Mouse (Mus musculus): ENCODE results near the gene Fgd3. TPM values are rescaled to one million over a fixed set of nuclear protein-coding genes. Genes with fewer than 3 reads are reported as not detected.

The Fgd3 gene
- 6.3 and 8.4 TPM in 2 replicates for total RNA-seq (2014; rRNA removed)
- 1.6 TPM in 2 replicates for polyA plus RNA-seq (2015; fragmentation: Nextera tagmentation; extraction: Ambion mirVana)

DNA sequence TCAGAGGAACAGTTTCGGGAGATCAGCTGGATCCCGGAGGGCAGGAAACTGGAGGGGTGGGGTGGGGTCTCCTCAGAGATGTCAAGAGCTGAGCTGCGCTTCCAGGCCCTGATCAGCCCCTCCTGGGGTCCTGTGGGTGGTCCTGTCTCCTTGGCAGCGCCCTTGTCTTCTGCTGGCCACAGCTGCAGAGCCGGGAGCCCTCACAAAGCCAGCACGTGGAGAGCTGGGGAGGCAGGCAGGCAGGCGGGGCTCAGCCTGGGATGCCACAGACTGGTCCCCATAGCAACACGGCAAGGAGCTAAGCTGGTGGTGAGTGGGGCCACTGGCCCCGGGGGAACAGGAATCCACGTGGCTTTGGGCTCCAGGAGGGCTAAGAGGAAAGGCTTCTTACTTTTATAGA lies at the start of gene Fgd3:
TSS of gene Fgd3 (minus strand) at position 272 of the 400 bp plus-strand sequence.
- peak; percentile 95 for ATAC-seq
- no peaks in the 10 kb centered on the region for H3K9me3 ChIP-seq (ENCODE audit: low read length)
- H3K36me3 ChIP-seq (ENCODE audit: insufficient read depth, low read length), result no peaks in the 10 kb centered on the region
- H3K9ac ChIP-seq (replicated peaks; ENCODE audit: low read length), result peak within 1 kb of the TSS; percentile 15; the same call in 1 of the 2 replicates
- H3K4me1 ChIP-seq (ENCODE audit: insufficient read depth, low read length), result peaks cover 14% of the 10 kb centered on the region
- no peak for TF ChIP-seq CTCF (IDR thresholded peaks at IDR 0.05; ENCODE audit: low read depth)
- H3K4me2 ChIP-seq (ENCODE audit: low read depth, low read length), result peak within 1 kb of the TSS; percentile 53
- whole genome bisulfite sequencing, result 6% methylated on average over 10 of the region's 10 CpGs
- peak within 1 kb of the TSS; percentile 28 for H3K4me3 ChIP-seq (ENCODE audit: low read length)
- no peak within 1 kb of the TSS; the same call in 1 of the 2 replicates for H3K27ac ChIP-seq
- H3K27me3 ChIP-seq (ENCODE audit: insufficient read depth, low read length), result no peaks in the 10 kb centered on the region
- peak; percentile 88 for DNase-seq (ENCODE audit: low spot score)

GRCm38 (mm10) chr13:49369404-49369803 lies 49.3 kb upstream of the Fgd3 start:
- no peak for ATAC-seq
- Histone ChIP-seq H3K9ac (replicated peaks; ENCODE audit: low read length) (no peak overlapping the region), H3K4me1 (ENCODE audit: insufficient read depth, low read length) (no peaks in the 10 kb centered on the region; the same call in 1 of the 2 replicates), H3K27ac (no peak overlapping the region), H3K27me3 (ENCODE audit: insufficient read depth, low read length) (no peaks in the 10 kb centered on the region), H3K9me3 (ENCODE audit: low read length) (no peaks in the 10 kb centered on the region), H3K4me3 (ENCODE audit: low read length) (no peak overlapping the region), H3K36me3 (ENCODE audit: insufficient read depth, low read length) (peaks cover 16% of the 10 kb centered on the region; the same call in 1 of the 2 replicates), H3K4me2 (ENCODE audit: low read depth, low read length) (no peak overlapping the region)
- 91% methylated on average over 10 of the region's 10 CpGs for WGBS
- DNase-seq (ENCODE audit: low spot score), result no peak
- no peak for TF ChIP-seq CTCF (IDR thresholded peaks at IDR 0.05; ENCODE audit: low read depth)

DNA sequence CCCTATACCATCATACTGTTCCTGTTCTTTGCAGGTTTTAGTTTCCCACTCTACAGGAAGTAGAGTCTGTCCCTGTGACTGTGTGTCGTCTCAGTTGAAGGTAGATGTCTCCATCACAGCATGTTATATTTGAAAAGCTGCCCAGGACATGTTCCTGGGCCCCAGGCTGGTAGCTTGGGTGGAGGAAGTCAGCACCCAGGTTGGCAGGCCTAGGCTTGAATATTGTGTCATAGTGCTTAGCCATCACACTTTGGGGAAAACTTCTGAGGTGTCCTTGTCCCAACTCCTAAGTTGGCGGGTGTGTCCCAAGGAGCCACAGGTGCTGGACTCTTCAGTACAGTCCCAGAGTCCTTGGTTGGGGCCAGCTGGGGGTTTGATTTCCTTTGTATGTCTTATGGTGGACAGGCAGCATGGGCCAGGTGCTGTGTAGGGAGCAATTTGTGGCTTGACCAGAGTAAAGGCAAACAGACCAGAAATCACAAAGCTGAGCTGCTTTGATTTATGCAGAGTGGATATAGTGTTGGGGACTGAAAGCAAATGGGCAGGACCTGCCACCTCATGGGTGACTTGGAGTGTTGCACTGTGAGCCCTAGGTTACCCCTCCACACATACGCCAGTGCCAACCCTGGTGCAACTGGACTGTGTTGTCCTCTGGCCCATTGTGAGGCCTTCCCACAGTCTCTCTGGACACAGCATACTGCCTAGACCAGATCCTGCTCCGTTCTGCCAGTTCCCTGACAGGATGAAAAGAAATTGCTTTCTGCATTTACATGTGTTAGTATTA lies 47.7 kb upstream of the Fgd3 start:
- Histone ChIP-seq H3K9me3 (ENCODE audit: low read length) (no peaks in the 10 kb centered on the region), H3K4me1 (ENCODE audit: insufficient read depth, low read length) (peaks cover 4% of the 10 kb centered on the region; the same call in 1 of the 2 replicates), H3K27me3 (ENCODE audit: insufficient read depth, low read length) (no peaks in the 10 kb centered on the region), H3K4me2 (ENCODE audit: low read depth, low read length) (no peak overlapping the region), H3K4me3 (ENCODE audit: low read length) (no peak overlapping the region), H3K36me3 (ENCODE audit: insufficient read depth, low read length) (peaks cover 16% of the 10 kb centered on the region; the same call in 1 of the 2 replicates), H3K27ac (peak overlapping the region; percentile 12; the same call in 1 of the 2 replicates), H3K9ac (replicated peaks; ENCODE audit: low read length) (no peak overlapping the region)
- 67% methylated on average over 4 of the region's 4 CpGs for WGBS
- ATAC-seq (peak; percentile 48; the same call in 1 of the 2 replicates), DNase-seq (ENCODE audit: low spot score) (peak; percentile 23)
- peak; percentile 28; the same call in 1 of the 2 replicates for TF ChIP-seq CTCF (IDR thresholded peaks at IDR 0.05; ENCODE audit: low read depth)

- peaks cover 16% of the 10 kb centered on the region; the same call in 1 of the 2 replicates for H3K4me1 ChIP-seq (ENCODE audit: insufficient read depth, low read length)
- no peak overlapping the region for H3K4me2 ChIP-seq (ENCODE audit: low read depth, low read length)
- WGBS, result 72% methylated on average over 2 of the region's 2 CpGs
- DNase-seq (ENCODE audit: low spot score), result no peak
- H3K9me3 ChIP-seq (ENCODE audit: low read length), result no peaks in the 10 kb centered on the region
- no peaks in the 10 kb centered on the region for H3K27me3 ChIP-seq (ENCODE audit: insufficient read depth, low read length)
- peaks cover 5% of the 10 kb centered on the region; the same call in 1 of the 2 replicates for H3K36me3 ChIP-seq (ENCODE audit: insufficient read depth, low read length)
- ATAC-seq, result no peak
- no peak for TF ChIP-seq CTCF (IDR thresholded peaks at IDR 0.05; ENCODE audit: low read depth)
- H3K9ac ChIP-seq (replicated peaks; ENCODE audit: low read length), result no peak overlapping the region
- H3K4me3 ChIP-seq (ENCODE audit: low read length), result no peak overlapping the region
- H3K27ac ChIP-seq, result no peak overlapping the region
These were observed 44.6 kb upstream of the Fgd3 start for GRCm38 (mm10) chr13:49364716-49365115.

- H3K27ac ChIP-seq, result peak overlapping the region; percentile 54
- H3K4me1 ChIP-seq (ENCODE audit: insufficient read depth, low read length), result peaks cover 16% of the 10 kb centered on the region; the same call in 1 of the 2 replicates
- DNase-seq (ENCODE audit: low spot score) (no peak), ATAC-seq (peak; percentile 34; the same call in 1 of the 2 replicates)
- H3K4me3 ChIP-seq (ENCODE audit: low read length), result no peak overlapping the region
- no peaks in the 10 kb centered on the region for H3K36me3 ChIP-seq (ENCODE audit: insufficient read depth, low read length)
- H3K9me3 ChIP-seq (ENCODE audit: low read length), result no peaks in the 10 kb centered on the region
- 53% methylated on average over 2 of the region's 2 CpGs for WGBS
- H3K9ac ChIP-seq (replicated peaks; ENCODE audit: low read length), result no peak overlapping the region
- no peak overlapping the region for H3K4me2 ChIP-seq (ENCODE audit: low read depth, low read length)
- no peaks in the 10 kb centered on the region for H3K27me3 ChIP-seq (ENCODE audit: insufficient read depth, low read length)
- TF ChIP-seq CTCF (IDR thresholded peaks at IDR 0.05; ENCODE audit: low read depth), result no peak
These were observed 42.7 kb upstream of the Fgd3 start for GRCm38 (mm10) chr13:49362804-49363203.

- Histone ChIP-seq H3K4me2 (ENCODE audit: low read depth, low read length) (no peak overlapping the region), H3K27ac (peak overlapping the region; percentile 54), H3K36me3 (ENCODE audit: insufficient read depth, low read length) (no peaks in the 10 kb centered on the region), H3K4me1 (ENCODE audit: insufficient read depth, low read length) (peaks cover 16% of the 10 kb centered on the region; the same call in 1 of the 2 replicates), H3K4me3 (ENCODE audit: low read length) (no peak overlapping the region), H3K27me3 (ENCODE audit: insufficient read depth, low read length) (no peaks in the 10 kb centered on the region), H3K9ac (replicated peaks; ENCODE audit: low read length) (no peak overlapping the region), H3K9me3 (ENCODE audit: low read length) (no peaks in the 10 kb centered on the region)
- TF ChIP-seq CTCF (IDR thresholded peaks at IDR 0.05; ENCODE audit: low read depth), result no peak
- 62% methylated on average over 7 of the region's 7 CpGs for WGBS
- ATAC-seq, result peak; percentile 38; the same call in 1 of the 2 replicates
- DNase-seq (ENCODE audit: low spot score), result no peak
These were observed 42.3 kb upstream of the Fgd3 start for GRCm38 (mm10) chr13:49362364-49362763.

Measured in hindbrain, postnatal 0 days (tissue).